Mouse (Mus musculus) MEL (cell line): ENCODE measurements around the gene Timeless. TPM values are rescaled to one million over a fixed set of nuclear protein-coding genes. Genes with fewer than 3 reads are reported as not detected.
A peak's percentile ranks its signal among the peaks of the same experiment; 100 is the strongest.
"Not testable (repeated sequence)": the region's sequence is repeated elsewhere in the genome, so short reads cannot be mapped to it uniquely, and the experiment has no call there.

Experiments
- DNase-seq: peaks from one replicate; pipeline ENCODE4 v3.0.0; 2011; ENCODE audit warnings: low read depth, low spot score
- H3K27ac ChIP-seq: 2 replicates; pipeline ENCODE4 v1.5.1; 2012; ENCODE audit warnings: low read depth, mild to moderate bottlenecking, control low read depth, low read length, moderate library complexity; ENCODE audit not compliant: control insufficient read depth
- H3K27me3 ChIP-seq, 2 experiments: fragments of 150-350 bp in 1 of 2; sonication (generic) in 1 of 2; 2 replicates each; pipeline ENCODE4 v1.6.1; 2012; ENCODE audit warnings: low read length in 2 of 2, mild to moderate bottlenecking in 2 of 2, improper control_type of control experiment in 1 of 2, moderate library complexity in 1 of 2; ENCODE audit not compliant: insufficient read depth in 2 of 2, control insufficient read depth in 1 of 2
- H3K36me3 ChIP-seq, 2 experiments: 2 replicates each; pipeline ENCODE4 v1.6.1; 2012 to 2014; ENCODE audit warnings: low read length in 2 of 2, improper control_type of control experiment in 1 of 2, inconsistent platforms in 1 of 2, mild to moderate bottlenecking in 1 of 2; ENCODE audit not compliant: insufficient read depth in 2 of 2, control insufficient read depth in 1 of 2
- H3K4me1 ChIP-seq, 2 experiments: fragments of 150-350 bp in 1 of 2; sonication (generic) in 1 of 2; 2 replicates each; pipeline ENCODE4 v1.6.1; 2012; ENCODE audit warnings: low read length in 2 of 2, improper control_type of control experiment in 1 of 2, mild to moderate bottlenecking in 1 of 2; ENCODE audit not compliant: insufficient read depth in 2 of 2, control insufficient read depth in 1 of 2
- H3K4me3 ChIP-seq, 2 experiments: fragments of 150-350 bp in 1 of 2; sonication (generic) in 1 of 2; 2 replicates each; pipeline ENCODE4 v1.5.1; 2012; ENCODE audit warnings: low read depth in 2 of 2, low read length in 2 of 2, mild to moderate bottlenecking in 2 of 2, moderate library complexity in 2 of 2, control low read depth in 1 of 2, improper control_type of control experiment in 1 of 2; ENCODE audit not compliant: control insufficient read depth in 1 of 2, insufficient read depth in 1 of 2
- H3K79me2 ChIP-seq: 2 replicates; pipeline ENCODE4 v1.6.1; 2012; ENCODE audit warnings: mild to moderate bottlenecking, low read length, moderate library complexity; ENCODE audit not compliant: control insufficient read depth, poor library complexity, insufficient read depth
- H3K9ac ChIP-seq: 2 replicates; pipeline ENCODE4 v1.6.1; 2012; ENCODE audit warnings: low read depth, mild to moderate bottlenecking, control low read depth, low read length, moderate library complexity; ENCODE audit not compliant: control insufficient read depth, poor library complexity, severe bottlenecking
- H3K9me3 ChIP-seq: fragments of 150-350 bp; sonication (generic); replicated peaks from 2 replicates; pipeline ENCODE4 v1.6.1; 2012; ENCODE audit warnings: mild to moderate bottlenecking, low read length, improper control_type of control experiment, moderate library complexity; ENCODE audit not compliant: insufficient read depth
- E2F4 ChIP-seq: IDR thresholded peaks from 2 replicates; pipeline ENCODE4 v1.6.1; 2011; ENCODE audit warnings: low read depth, low read length, improper control_type of control experiment, borderline replicate concordance
- EP300 ChIP-seq, 2 experiments: IDR thresholded peaks; 2 replicates each; pipeline ENCODE4 v1.6.1; 2011; ENCODE audit warnings: improper control_type of control experiment in 2 of 2, low read length in 2 of 2, low read depth in 1 of 2, mild to moderate bottlenecking in 1 of 2
- JUND ChIP-seq: IDR thresholded peaks from 2 replicates; pipeline ENCODE4 v1.6.1; 2011; ENCODE audit warnings: low read depth, mild to moderate bottlenecking, improper control_type of control experiment, low read length
- RAD21 ChIP-seq: IDR thresholded peaks from 2 replicates; pipeline ENCODE4 v1.6.1; 2011; ENCODE audit warnings: mild to moderate bottlenecking, low read depth, low read length, improper control_type of control experiment
- USF1 ChIP-seq: IDR thresholded peaks from 2 replicates; pipeline ENCODE4 v1.6.1; 2014; ENCODE audit warnings: low read depth, mild to moderate bottlenecking, inconsistent platforms, low read length, improper control_type of control experiment, moderate library complexity
- ZNF384 ChIP-seq: IDR thresholded peaks from 2 replicates; pipeline ENCODE4 v1.6.1; 2012; ENCODE audit warnings: low read depth, mild to moderate bottlenecking, inconsistent platforms, low read length, improper control_type of control experiment
- polyA plus RNA-seq, 2 experiments: library from polyadenylated mRNA; stranded (reverse) in 1 of 2; unstranded in 1 of 2; fragments of >175 nt in 1 of 2; fragments of >200 nt in 1 of 2; gene quantifications; 2 replicates each; pipeline versions ENCODE4 v1.2.1 to v1.2.4; 2012; ENCODE audit warnings: low replicate concordance in 2 of 2, low read depth in 1 of 2; ENCODE audit not compliant: insufficient read length in 2 of 2, insufficient read depth in 1 of 2, missing spikeins in 1 of 2
- total RNA-seq: library from RNA; depleted of rRNA; stranded (reverse); fragments of 300-350 nt; gene quantifications from 2 replicates; pipeline ENCODE4 v1.2.3, GENCODE M21; 2012

The Timeless gene
- total and polyA plus RNA-seq, 3 experiments, result 49.3 to 627 (median 89.8) TPM

- Histone ChIP-seq H3K4me3 (no peak overlapping the region), H3K27ac (no peak overlapping the region), H3K9me3 (no peaks in the 10 kb centered on the region), H3K79me2 (no peaks in the 10 kb centered on the region), H3K36me3 (peaks cover 0 to 6% of the 10 kb centered on the region in 2 experiments; a peak in 2 of 4 replicates), H3K4me1 (peaks cover 0 to 16% of the 10 kb centered on the region in 2 experiments; a peak in 3 of 4 replicates), H3K9ac (no peak overlapping the region), H3K27me3 (no peaks in the 10 kb centered on the region)
- DNase-seq, result no peak
- no peak for TF ChIP-seq RAD21
- TF ChIP-seq E2F4, result no peak
- TF ChIP-seq, all 39 proteins: peak for 0
Observed at GRCm38 (mm10) chr10:128259946-128260345, 28.1 kb downstream of the Timeless start.

GRCm38 (mm10) chr10:128260376-128260775 is 28.5 kb downstream of the Timeless start:
- H3K9ac ChIP-seq, H3K36me3 ChIP-seq, H3K9me3 ChIP-seq, H3K27me3 ChIP-seq, H3K79me2 ChIP-seq, H3K4me3 ChIP-seq, H3K27ac ChIP-seq, DNase-seq: not testable (repeated sequence)
- peaks cover 0 to 16% of the 10 kb centered on the region in 2 experiments; a peak in 3 of 4 replicates for H3K4me1 ChIP-seq

GRCm38 (mm10) chr10:128262300-128262699 is 30.4 kb downstream of the Timeless start:
- Histone ChIP-seq H3K79me2 (no peaks in the 10 kb centered on the region), H3K4me1 (peaks cover 0 to 16% of the 10 kb centered on the region in 2 experiments; a peak in 3 of 4 replicates), H3K9ac (no peak overlapping the region), H3K4me3 (no peak overlapping the region), H3K27ac (no peak overlapping the region), H3K27me3 (no peaks in the 10 kb centered on the region), H3K36me3 (peaks cover 0 to 6% of the 10 kb centered on the region in 2 experiments; a peak in 2 of 4 replicates), H3K9me3 (no peaks in the 10 kb centered on the region)
- DNase-seq, result no peak
- TF ChIP-seq E2F4 (no peak), USF1 (no peak), JUND (no peak)

GRCm38 (mm10) chr10:128263393-128264310 is 31.8 kb downstream of the Timeless start:
- H3K79me2 ChIP-seq, result no peaks in the 10 kb centered on the region
- peaks cover 0 to 6% of the 10 kb centered on the region in 2 experiments; a peak in 2 of 4 replicates for H3K36me3 ChIP-seq
- H3K9me3 ChIP-seq, result no peaks in the 10 kb centered on the region
- H3K4me1 ChIP-seq, result peaks cover 0 to 15% of the 10 kb centered on the region in 2 experiments; a peak in 3 of 4 replicates
- DNase-seq, result peak; percentile 25
- no peak overlapping the region for H3K4me3 ChIP-seq
- H3K27ac ChIP-seq, result no peak overlapping the region
- no peak for TF ChIP-seq EP300 (IDR thresholded peaks at IDR 0.05; ENCODE audit: low read depth in 1 of 2, low read length in 2 of 2)
- peak; percentile 64 for TF ChIP-seq ZNF384
- H3K9ac ChIP-seq, result no peak overlapping the region
- no peaks in the 10 kb centered on the region for H3K27me3 ChIP-seq
